Mouse (Mus musculus) embryonic facial prominence, embryonic 11.5 days (tissue): ENCODE results near the gene Ccdc122. TPM values are rescaled to one million over a fixed set of nuclear protein-coding genes. Genes with fewer than 3 reads are reported as not detected.

Experiments
- ATAC-seq: fragments of 200-750 bp; cut with Nextera tagmentation; replicated peaks from 2 replicates; pipeline ENCODE4 v1.8.0; 2017; ENCODE audit warnings: low read depth; ENCODE audit not compliant: insufficient number of reproducible peaks, low FRiP score, low TSS enrichment
- DNase-seq: peaks from one replicate; pipeline ENCODE4 v3.0.0-alpha.2; 2015; ENCODE audit warnings: low spot score
- H3K27ac ChIP-seq: fragments of 300-500 bp; sonication (generic); replicated peaks from 2 replicates; pipeline ENCODE4 v1.5.1; 2014; ENCODE audit warnings: mild to moderate bottlenecking, low read depth, low read length, control low read depth
- H3K27me3 ChIP-seq: fragments of 300-500 bp; sonication (generic); 2 replicates; pipeline ENCODE4 v1.6.1; 2014; ENCODE audit warnings: mild to moderate bottlenecking, low read length, moderate library complexity, mixed read lengths; ENCODE audit not compliant: control insufficient read depth, insufficient read depth
- H3K36me3 ChIP-seq: fragments of 300-500 bp; sonication (generic); replicated peaks from 2 replicates; pipeline ENCODE4 v1.6.1; 2014; ENCODE audit warnings: low read depth, mild to moderate bottlenecking, low read length, moderate library complexity, mixed read lengths; ENCODE audit not compliant: control insufficient read depth, insufficient read depth
- H3K4me1 ChIP-seq: fragments of 300-500 bp; sonication (generic); 2 replicates; pipeline ENCODE4 v1.6.1; 2014; ENCODE audit warnings: low read length, mixed read lengths; ENCODE audit not compliant: control insufficient read depth, insufficient read depth
- H3K4me2 ChIP-seq: fragments of 300-500 bp; sonication (generic); 2 replicates; pipeline ENCODE4 v1.6.1; 2014; ENCODE audit warnings: low read depth, mild to moderate bottlenecking, control low read depth, low read length, moderate library complexity
- H3K4me3 ChIP-seq: fragments of 300-500 bp; sonication (generic); 2 replicates; pipeline ENCODE4 v1.5.1; 2014; ENCODE audit warnings: low read depth, low read length, control low read depth
- H3K9ac ChIP-seq: fragments of 300-500 bp; sonication (generic); replicated peaks from 2 replicates; pipeline ENCODE4 v1.6.1; 2014; ENCODE audit warnings: mild to moderate bottlenecking, control low read depth, low read length
- H3K9me3 ChIP-seq: fragments of 300-500 bp; sonication (generic); replicated peaks from 2 replicates; pipeline ENCODE4 v1.6.1; 2016; ENCODE audit warnings: mild to moderate bottlenecking, low read length, inconsistent platforms, mixed read lengths; ENCODE audit not compliant: control insufficient read depth
- whole genome bisulfite sequencing: fragments of 180-500 bp; shearing (Covaris S2); extraction: QIAGEN DNeasy Blood & Tissue Kit; methylation state at CpG from one replicate; pipeline ENCODE4 v1.1.7; 2014; 5-methylcytosine and 5-hydroxymethylcytosine counted together
- polyA plus RNA-seq: library from polyadenylated mRNA; unstranded; fragments of >200 nt; fragmentation: Nextera tagmentation; extraction: Ambion mirVana; gene quantifications from 2 replicates; pipeline ENCODE4 v1.2.1, GENCODE M21; 2014

The Ccdc122 gene
- polyA plus RNA-seq, 1 experiment from 2014 or later: 2.7 TPM

DNA sequence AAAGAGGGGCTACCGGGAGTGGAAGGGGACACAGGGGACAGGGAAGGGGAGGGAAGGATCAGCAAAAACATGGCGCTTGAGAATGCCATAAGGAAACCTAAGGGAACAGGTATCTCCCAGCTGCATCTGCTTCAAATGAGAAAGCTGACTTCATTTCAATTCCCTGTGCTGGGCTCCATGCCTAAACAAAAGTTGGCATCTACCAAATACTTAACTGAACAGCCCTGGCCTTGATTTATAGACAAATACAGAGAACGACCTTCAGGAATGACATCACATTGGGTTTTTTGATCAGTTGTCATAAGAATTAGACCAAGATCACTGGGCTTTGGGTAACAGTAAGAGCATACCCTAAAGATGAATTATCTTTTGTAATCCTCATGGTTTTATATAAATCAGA, 12.1 kb upstream of the Ccdc122 start:
- Histone ChIP-seq H3K9me3 (no peaks in the 10 kb centered on the region), H3K4me1 (no peaks in the 10 kb centered on the region), H3K36me3 (no peaks in the 10 kb centered on the region), H3K9ac (no peak overlapping the region), H3K4me3 (no peak overlapping the region), H3K27me3 (no peaks in the 10 kb centered on the region), H3K27ac (no peak overlapping the region), H3K4me2 (no peak overlapping the region)
- DNase-seq (no peak), ATAC-seq (no peak)
- 84% methylated on average over 3 of the region's 3 CpGs for WGBS

DNA sequence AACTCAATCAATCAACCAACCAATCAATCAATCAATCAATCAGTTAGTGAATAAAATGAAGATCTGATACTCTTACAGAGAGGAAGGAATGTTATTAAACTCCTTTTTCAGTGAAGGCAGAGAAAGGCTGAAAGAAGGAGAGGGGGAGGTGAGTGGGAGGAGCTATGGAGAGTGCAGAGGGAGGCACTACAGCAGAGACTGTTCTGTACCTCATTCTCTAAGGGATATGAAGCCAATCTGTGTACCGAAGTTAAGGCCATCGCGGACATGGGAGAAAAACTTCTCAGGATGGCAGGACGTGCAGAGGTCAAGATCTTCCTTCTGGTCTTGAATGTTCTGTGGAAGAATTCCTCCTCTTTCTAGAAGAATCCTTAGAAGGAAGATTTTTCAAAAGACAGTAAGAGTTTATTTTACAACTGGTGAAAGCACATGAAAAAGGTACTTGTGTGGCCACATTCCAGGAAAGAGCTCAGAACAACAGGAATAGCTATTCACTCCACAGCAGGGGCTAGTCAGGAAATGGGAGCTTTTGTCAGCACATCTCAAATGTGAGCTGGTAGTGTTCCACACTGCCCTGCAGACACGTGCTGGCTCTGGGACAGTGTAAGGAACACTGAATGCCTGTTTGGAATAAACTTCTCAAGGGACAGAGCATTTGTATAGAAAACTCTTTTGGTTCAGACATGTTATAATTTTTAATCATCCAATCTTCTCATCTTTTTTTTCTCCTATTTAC, 7.1 kb upstream of the Ccdc122 start:
- no peak overlapping the region for H3K4me2 ChIP-seq
- 46% methylated on average over 5 of the region's 5 CpGs for WGBS
- no peaks in the 10 kb centered on the region for H3K4me1 ChIP-seq
- no peaks in the 10 kb centered on the region for H3K9me3 ChIP-seq
- DNase-seq (no peak), ATAC-seq (no peak)
- H3K9ac ChIP-seq: no peak overlapping the region
- H3K27me3 ChIP-seq: no peaks in the 10 kb centered on the region
- H3K4me3 ChIP-seq: no peak overlapping the region
- no peak overlapping the region for H3K27ac ChIP-seq
- no peaks in the 10 kb centered on the region for H3K36me3 ChIP-seq

DNA sequence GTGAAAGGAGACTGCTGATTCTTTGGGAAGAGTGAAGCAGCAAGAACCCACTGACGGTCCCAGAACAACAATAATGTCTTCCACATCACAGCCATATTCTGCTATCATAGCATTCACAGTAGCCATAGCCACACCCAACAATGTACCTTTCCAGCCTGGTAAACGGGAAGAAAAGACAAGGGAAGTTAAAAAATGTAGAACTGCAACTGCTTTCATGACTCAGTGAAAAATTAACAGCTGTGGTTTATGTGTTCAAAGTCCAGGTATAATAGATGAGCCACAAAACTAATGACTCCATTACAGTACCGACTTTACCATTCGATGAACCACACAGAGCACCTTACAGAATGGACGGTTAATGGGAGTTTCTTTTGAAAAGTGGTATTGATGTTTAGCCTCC, 5.8 kb upstream of the Ccdc122 start:
- no peak overlapping the region for H3K27ac ChIP-seq
- H3K4me1 ChIP-seq: no peaks in the 10 kb centered on the region
- no peak overlapping the region for H3K9ac ChIP-seq
- DNase-seq: no peak
- no peaks in the 10 kb centered on the region for H3K27me3 ChIP-seq
- H3K4me2 ChIP-seq: no peak overlapping the region
- WGBS: 88% methylated on average over 5 of the region's 5 CpGs
- no peak for ATAC-seq
- H3K36me3 ChIP-seq: no peaks in the 10 kb centered on the region
- H3K4me3 ChIP-seq: no peak overlapping the region
- H3K9me3 ChIP-seq: no peaks in the 10 kb centered on the region

DNA sequence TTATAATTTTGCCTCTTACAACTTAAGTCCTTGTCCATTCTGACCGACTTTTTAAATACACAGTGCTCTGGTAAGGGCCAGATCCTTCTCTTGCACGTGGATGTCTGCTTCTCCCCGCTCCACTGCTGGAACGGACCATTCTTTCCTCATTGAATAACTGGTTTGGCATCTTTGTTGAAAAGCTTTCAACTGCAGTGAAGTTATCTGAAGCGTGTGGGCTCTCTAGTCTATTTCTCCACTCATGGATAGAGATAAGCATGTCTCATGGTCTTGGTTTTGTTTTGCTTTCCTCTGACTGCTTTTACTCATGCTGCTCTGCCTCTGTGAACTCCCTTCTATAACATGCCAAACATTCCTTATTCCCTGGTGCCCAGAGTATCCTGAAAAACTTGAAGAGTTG, 4.1 kb upstream of the Ccdc122 start:
- no peak overlapping the region for H3K4me2 ChIP-seq
- no peak overlapping the region for H3K27ac ChIP-seq
- no peak overlapping the region for H3K4me3 ChIP-seq
- H3K4me1 ChIP-seq: no peaks in the 10 kb centered on the region
- H3K36me3 ChIP-seq: no peaks in the 10 kb centered on the region
- no peaks in the 10 kb centered on the region for H3K27me3 ChIP-seq
- no peak overlapping the region for H3K9ac ChIP-seq
- H3K9me3 ChIP-seq: no peaks in the 10 kb centered on the region
- DNase-seq (no peak), ATAC-seq (no peak)
- 70% methylated on average over 5 of the region's 5 CpGs for WGBS

DNA sequence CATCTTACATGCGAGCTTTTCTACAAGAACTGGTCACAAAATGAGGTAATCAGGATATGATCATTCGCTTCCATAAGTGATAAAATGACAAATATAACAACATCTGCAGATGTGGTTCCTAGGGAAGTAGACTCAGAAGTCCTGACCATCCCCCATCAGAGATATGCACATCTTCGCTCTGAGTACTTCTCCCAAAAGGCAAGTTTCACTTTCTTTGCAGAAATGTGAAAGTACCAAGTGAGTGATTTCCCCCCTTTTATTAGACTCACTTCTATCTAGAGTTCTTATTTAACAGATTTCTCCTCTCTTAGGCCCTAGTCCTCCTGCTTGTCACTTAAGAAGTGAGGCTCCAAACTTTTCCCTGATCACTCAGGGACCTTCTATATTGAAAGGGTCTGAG, 3.2 kb upstream of the Ccdc122 start:
- Histone ChIP-seq H3K27me3 (no peaks in the 10 kb centered on the region), H3K4me2 (no peak overlapping the region), H3K9ac (no peak overlapping the region), H3K36me3 (no peaks in the 10 kb centered on the region), H3K4me1 (no peaks in the 10 kb centered on the region), H3K27ac (no peak overlapping the region), H3K4me3 (no peak overlapping the region), H3K9me3 (no peaks in the 10 kb centered on the region)
- DNase-seq: no peak
- no peak for ATAC-seq
- 90% methylated on average over 3 of the region's 3 CpGs for WGBS

DNA sequence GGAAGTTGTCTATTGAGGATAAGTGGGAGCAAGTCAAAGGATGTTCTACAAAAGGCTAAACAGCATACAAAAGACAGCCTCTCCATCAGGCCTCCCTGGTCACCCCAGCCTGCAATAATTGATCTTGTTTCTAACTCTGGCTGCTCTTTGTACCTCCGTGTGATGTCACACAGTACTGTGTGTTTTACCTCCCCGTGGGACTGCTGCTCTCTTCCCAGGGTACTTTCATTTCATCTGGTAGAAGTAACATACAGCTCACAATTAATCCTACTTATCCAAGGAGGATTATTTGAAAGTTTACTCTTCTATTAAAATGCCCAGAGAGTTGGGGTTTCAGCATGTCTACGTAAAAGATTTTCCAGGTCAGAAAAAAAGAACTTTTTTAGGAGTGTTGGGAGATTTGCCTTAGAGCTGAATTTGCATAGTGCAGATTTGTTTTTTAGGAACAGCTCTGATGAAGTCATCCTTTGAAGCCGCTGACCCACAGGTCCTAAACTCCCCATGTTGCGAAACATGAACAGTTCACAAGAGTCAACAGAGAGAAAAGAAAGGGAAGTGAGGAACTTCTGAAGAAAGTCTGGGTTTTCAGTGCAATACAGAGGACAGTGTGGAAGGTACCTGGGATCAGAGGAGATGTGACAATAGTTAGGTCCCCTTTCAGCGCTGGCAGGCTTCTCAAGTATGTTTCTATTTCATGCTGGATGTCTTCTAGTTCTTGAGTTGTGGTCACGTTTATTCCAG, 2.2 kb upstream of the Ccdc122 start:
- DNase-seq (no peak), ATAC-seq (no peak)
- Histone ChIP-seq H3K4me1 (no peaks in the 10 kb centered on the region), H3K4me3 (no peak overlapping the region), H3K9ac (no peak overlapping the region), H3K4me2 (no peak overlapping the region), H3K9me3 (no peaks in the 10 kb centered on the region), H3K27ac (no peak overlapping the region), H3K36me3 (no peaks in the 10 kb centered on the region), H3K27me3 (no peaks in the 10 kb centered on the region)
- 64% methylated on average over 7 of the region's 7 CpGs for WGBS

DNA sequence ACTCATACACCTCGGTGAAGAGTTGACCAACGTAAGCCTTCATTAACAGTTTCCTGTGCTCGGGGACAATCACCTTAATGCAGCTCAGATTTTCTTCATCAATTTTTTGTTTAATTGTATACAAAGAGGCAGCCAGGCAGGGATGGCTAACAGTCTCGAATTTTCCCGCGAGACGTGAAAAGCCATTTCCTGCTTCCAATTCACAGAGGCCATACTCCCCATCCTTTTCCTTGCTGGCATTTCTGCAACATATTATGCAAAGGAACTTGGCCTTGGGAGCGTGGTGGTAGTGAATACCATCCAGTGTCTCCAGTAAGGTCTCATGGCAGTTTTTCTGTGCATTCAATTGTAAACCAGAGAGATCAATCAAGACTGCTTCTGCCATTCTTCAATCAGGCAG, 1.6 kb upstream of the Ccdc122 start:
- Histone ChIP-seq H3K9me3 (no peaks in the 10 kb centered on the region), H3K4me1 (no peaks in the 10 kb centered on the region), H3K27me3 (no peaks in the 10 kb centered on the region), H3K27ac (no peak overlapping the region), H3K4me3 (no peak overlapping the region), H3K9ac (no peak overlapping the region), H3K36me3 (no peaks in the 10 kb centered on the region), H3K4me2 (no peak overlapping the region)
- 81% methylated on average over 8 of the region's 8 CpGs for WGBS
- DNase-seq (no peak), ATAC-seq (no peak)

DNA sequence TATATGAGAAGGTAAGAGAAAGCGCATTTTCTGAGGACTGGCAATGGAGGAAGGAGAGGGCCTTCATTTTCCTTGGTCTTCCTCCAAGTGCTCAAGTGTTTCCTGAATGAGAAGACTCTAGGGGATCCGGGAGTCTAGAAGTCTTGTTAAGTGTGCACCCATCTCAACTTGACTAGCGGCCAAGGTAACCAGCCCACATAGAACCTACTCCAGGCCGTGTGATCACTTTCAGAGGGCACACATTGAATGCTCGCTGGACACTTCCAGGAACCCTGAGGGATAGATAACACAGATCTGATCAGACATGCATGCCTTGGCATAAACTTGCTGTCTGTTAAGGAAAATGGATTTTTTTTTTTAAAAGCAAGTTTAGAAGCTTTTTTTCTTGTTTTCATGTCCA, 758 bp downstream of the Ccdc122 start:
- DNase-seq (no peak), ATAC-seq (no peak)
- Histone ChIP-seq H3K4me1 (no peaks in the 10 kb centered on the region), H3K36me3 (no peaks in the 10 kb centered on the region), H3K4me2 (no peak overlapping the region), H3K27ac (no peak overlapping the region), H3K9me3 (no peaks in the 10 kb centered on the region), H3K27me3 (no peaks in the 10 kb centered on the region), H3K9ac (no peak overlapping the region), H3K4me3 (no peak overlapping the region)
- WGBS: 87% methylated on average over 5 of the region's 5 CpGs
